Mouse (Mus musculus): ENCODE results near the gene Pik3r6.

The Pik3r6 gene

DNA sequence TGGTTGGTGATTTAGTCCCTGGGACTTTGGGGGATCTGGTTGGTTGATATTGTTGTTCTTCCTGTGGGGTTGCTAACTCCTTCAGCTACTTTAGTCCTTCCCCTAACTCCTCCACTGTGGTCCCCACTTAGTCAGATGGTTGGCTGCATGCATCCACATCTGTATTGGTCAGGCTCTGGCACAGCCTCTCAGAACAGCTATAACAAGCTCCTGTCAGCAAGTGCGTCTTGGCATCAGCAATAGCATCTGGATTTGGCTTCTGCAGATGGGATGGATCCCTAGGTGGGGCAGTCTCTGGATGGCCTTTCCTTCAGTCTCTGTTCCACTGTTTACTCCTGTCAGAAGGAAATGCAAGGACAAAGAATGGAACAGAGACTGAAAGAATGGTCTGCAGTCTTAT, 74.3 kb downstream of the Pik3r6 start:
- in situ Hi-C loops (cut with MboI; ENCODE audit: low sequenced_read_pairs) = no loop called here

DNA sequence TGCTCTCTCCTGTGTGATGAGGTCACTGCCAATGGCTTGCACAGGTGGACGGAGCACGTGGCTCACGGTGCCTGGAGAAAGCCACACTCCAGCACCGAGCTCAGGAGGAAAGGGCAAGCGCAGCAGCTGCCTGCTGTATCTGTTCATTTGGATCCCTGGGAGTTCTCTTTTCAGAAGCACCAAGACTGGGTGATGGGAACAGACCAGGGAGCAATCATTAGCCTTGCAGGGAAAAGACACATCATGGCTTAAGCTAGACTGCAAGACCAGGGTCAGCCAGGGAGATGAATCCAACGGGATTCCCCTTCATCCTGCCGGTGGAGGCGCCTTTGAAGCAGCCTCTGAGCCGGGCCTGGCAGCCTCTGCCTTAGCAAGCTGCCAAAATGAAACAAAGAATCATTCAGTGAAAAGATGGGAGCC, 76.7 kb downstream of the Pik3r6 start:
- in situ Hi-C loops (cut with MboI; ENCODE audit: low sequenced_read_pairs) = no loop called here

DNA sequence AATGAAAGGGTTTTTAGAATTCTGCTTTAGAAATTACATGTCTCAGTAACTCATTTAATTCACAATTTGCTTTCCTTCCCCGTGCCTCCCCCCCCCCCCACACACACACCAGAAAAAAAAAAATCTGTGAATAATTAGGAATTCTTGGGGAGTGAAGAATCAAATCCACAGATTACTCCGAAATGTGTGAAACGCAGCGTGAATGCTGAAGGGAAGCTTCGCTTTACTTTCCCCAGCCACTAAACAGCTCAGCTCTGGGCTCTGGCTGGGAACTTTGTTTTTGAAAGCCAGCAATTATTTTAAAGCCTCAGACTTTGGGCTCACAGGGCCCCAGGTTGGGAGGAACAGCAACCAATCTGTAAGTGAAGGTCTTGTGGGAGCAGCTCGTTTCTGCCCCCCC, 77.7 kb downstream of the Pik3r6 start:
- in situ Hi-C loops (cut with MboI; ENCODE audit: low sequenced_read_pairs) = no loop called here

DNA sequence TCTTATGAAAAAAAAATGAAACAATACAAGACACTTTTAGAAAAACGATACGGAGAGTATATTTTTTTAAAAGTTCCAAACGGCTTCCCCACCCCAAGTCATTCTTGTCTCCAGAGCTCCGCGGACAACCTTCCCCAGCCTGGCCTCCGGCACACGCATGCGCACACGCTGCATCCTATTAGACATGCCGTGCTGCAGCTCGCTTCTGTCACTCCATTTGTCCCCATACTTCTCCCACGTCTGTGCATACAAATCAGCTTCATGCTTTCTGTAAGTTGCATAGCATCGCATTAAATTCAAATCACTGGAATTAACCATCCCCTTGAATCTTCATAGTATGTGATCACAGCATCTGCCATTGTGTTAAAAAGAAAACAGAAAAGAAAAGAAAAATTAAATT, 80.4 kb downstream of the Pik3r6 start:
- in situ Hi-C loops (cut with MboI; ENCODE audit: low sequenced_read_pairs) = no loop called here

DNA sequence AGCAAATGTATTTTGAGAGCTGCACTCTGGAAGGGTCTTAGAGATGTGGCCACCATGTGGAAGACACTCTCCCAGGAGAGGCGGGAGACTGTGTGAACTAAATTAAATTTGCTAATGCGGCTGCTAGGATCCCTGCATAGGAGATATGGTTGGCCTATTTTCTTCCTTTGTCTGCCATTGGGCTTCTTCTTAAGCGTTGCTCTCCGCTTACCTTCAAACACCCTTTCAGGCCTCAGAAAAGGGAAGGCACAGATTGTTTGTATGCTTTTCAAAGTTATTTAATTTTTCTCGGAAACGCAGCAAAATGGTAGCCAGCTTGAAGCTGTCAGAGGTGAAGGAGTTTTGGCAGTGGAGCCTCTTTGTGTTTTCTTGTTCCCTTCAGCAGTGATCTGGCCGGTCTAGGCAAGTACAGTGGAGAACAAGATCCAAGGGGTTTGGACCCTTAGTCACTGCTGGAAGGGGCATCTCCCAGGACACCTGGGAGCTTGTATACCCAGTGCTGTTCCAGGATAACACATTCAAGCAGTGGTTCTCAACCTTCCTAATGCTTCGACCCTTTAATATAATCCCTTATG, 81.2 kb downstream of the Pik3r6 start:
- in situ Hi-C loops (cut with MboI; ENCODE audit: low sequenced_read_pairs) = no loop called here

DNA sequence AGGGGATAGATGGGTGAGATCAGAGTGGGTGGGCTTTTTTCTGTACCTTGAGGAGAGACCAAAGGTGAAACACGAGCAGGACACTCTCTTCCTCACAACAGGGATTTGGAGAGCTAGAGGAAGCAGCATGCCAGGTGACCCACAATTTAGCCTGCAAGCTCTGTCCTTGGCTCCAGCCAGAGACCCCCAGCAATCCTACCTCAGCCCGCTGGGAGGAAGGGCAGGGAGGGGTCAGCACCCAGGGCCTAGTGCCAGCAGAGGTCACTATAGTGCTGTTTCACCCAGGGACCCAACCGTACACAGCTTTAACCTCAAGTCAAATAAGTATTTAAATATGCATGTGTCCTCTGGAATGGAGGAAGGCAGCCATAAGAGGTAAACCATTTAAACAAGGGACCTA, 83.1 kb downstream of the Pik3r6 start:
- in situ Hi-C loops (cut with MboI; ENCODE audit: low sequenced_read_pairs) = no loop called here

DNA sequence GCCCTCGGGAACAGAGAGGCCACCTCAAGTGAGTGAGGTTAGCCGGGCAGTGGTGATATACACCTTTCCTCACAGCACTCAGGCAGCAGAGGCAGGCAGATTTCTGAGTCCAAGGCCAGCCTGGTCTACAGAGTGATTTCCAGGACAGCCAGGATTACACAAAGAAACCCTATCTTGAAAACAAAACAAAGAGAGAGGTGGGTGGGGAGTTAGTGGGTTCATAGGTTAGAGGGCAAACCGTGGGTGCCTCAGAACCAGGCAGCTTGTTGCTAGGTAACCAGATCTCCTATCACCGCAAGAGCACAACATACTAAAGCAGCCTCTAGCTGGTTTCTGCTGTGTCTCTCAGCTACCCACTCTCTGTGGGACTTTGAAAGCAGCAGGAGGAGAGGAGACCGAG, 83.9 kb downstream of the Pik3r6 start, which contains the start of gene Ccdc42:
TSS of gene Ccdc42 (plus strand) at position 301 of the 400 bp plus-strand sequence.
- in situ Hi-C loops (cut with MboI; ENCODE audit: low sequenced_read_pairs) = no loop called here

DNA sequence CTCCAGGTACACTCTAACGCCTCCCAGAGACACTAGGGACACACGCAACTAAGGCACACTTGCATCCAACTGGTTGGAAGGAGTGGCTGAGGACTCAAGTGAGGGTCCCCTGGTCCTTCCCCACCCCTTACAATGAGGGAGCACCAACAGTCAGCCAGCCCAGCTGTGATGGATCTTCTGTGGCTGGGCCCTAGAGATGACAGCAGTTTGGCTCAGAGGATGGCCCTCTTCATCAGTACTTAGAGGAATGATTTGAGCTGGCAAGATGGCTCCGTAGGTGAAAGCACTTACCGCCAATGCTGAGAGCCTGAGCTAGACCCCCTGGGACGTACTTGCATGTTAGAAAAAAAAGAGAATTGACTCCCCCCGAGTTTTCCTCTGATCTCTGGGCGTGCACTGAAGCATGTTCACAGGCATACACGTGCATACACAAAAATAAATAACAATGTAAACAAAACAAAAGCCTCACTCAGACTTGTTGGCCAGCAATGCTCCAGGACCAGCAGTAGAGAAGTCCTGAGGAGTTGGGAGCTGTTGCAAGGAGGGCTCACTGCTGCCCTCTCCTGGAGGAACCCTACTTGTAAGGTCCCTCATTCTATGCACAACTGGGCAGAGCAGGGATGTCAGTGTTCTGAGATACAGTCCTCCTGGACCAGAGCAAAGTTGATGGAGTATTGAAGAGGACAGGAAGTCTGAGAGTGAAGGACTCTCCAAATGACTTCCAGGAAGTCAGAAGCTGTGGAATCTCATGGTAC, 86.4 kb downstream of the Pik3r6 start:
- in situ Hi-C loops (cut with MboI; ENCODE audit: low sequenced_read_pairs) = no loop called here

DNA sequence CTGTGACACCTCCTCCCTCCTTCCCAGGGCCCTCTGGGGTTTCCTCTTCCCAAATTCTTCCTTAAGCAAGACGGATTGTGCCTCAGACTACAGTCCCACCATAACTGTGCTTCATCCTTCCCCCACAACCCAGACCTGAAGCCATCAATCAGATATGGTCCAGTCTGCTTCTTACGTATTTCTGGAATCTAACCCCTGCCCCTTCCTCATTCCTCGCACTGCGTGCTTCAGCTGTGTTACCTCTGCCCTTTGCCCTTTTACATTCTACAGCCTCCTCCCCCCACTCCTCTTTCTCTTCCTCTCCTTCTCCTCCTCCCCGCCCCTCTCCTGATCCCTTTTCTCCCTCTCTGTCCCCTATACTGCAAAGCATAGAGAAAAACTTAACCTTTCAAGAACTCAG, 88.9 kb downstream of the Pik3r6 start:
- in situ Hi-C loops (cut with MboI; ENCODE audit: low sequenced_read_pairs) = no loop called here

DNA sequence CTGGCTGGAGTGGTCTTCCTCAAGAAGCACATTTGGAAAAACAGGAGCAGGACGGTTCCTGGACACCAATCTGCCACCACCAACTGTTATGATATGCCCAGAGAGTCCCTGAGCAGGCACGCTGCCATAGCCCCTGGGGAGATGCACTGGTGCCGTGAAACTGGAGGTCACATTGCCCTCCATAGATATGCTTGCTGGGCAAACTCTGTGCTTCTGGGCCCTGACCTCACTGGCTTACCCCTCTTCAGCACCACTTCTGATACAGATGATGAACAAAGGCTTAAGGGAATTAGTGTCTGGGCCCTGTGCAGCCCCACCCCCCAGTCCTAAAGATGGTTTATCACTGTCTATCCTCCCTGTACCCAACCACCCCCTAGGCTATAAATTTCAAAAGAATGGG, 90.4 kb downstream of the Pik3r6 start:
- in situ Hi-C loops (cut with MboI; ENCODE audit: low sequenced_read_pairs) = no loop called here

DNA sequence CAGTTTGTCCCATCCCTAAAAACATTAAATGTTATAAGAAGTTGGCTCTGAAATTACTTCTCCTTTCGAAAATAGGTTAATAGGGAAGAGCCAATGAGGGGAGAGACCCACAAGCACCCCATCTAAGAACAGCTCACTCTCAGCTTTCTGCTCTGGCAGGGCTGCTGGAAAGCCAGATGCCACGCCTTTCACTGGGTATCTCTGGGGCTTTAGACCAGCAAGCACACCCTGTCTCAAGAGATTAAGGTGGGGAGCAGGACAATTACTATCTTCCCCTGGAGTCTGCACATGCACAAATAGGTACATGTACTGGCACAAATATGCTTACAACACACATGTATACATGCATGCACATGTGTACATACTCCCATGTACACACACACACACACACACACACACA, 95.1 kb downstream of the Pik3r6 start:
- in situ Hi-C loops (cut with MboI; ENCODE audit: low sequenced_read_pairs) = no loop called here

DNA sequence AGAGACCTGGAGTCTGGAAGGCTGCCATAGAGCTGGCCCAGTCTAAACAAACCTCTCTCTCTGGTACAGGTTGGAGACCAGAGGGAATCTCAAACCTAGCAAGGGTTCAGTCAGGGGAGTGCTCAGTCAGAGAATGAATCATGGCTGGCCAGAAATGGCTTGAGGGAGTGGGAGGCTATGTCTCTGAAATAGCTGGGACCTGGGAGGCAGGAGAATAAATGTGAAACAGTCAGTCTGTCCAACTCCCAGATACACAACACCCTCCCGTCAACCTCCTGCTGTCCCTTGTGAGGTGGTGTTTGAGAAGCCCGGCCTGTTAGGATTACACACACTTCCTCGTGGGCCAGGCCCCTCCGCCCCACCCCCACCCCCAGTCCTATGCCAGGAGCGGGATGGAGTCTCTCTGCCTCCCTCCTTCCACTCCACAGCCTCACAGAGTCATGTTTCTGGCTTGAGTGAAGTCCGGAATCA, 97.8 kb downstream of the Pik3r6 start:
- in situ Hi-C loops (cut with MboI; ENCODE audit: low sequenced_read_pairs) = no loop called here

DNA sequence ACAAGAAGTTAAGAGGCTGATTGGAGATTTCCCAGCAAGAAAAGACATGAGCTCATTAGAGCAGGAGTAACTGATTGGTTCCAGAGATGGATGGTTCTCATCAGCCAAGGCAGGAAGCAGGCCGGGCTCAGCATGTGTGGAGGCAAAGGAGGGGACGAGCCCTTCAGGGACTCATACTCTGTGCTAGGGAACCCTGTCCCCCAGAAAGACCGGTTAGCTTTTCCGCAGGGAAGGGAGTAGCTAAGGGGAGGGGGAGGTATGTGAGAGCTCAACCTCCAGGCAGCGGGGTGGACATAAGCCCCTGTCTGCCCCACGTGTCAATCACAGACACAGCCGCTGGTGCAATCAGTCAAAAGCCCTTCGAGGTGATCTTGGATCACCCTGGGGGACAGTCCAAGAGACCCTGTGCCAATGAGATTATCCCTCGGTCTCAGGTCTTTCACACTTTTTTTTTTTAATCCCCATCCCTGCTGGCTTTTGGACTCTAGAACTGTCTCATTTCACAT, 98.7 kb downstream of the Pik3r6 start:
- in situ Hi-C loops (cut with MboI; ENCODE audit: low sequenced_read_pairs) = no loop called here
